Comparison of ENCODE assay signal across 16 mouse cellular contexts in genomic region chr1:123902628-123903027, GRCm38 (mm10).
DNase-seq lines count a peak whose midpoint lies in the region; ATAC-seq lines count a peak whose summit lies in the region.
"Had no signal": no experiment of that assay in that cellular context is flagged by ENCODE, and none has a peak within 500 bp of the region (broad histone marks: within the 10 kb centered on the region; RNA-seq: fewer than 3 reads in every experiment).

No protein-coding gene starts in this region.

- ATAC-seq in forebrain, embryonic 15.5 days (replicated peaks), result peak; percentile 86
- ATAC-seq in forebrain, embryonic 11.5 days (replicated peaks; ENCODE audit: low FRiP score), result no peak
- ATAC-seq in midbrain, embryonic 16.5 days, result no peak

- H3K36me3 ChIP-seq in forebrain, embryonic 15.5 days, result no peaks in the 10 kb centered on the region
- no peaks in the 10 kb centered on the region for H3K36me3 ChIP-seq in forebrain, embryonic 11.5 days (ENCODE audit: control insufficient read depth, insufficient read depth, low read length)
- no peaks in the 10 kb centered on the region for H3K36me3 ChIP-seq in midbrain, embryonic 16.5 days (ENCODE audit: control insufficient read depth, insufficient read depth, low read length)
- H3K36me3 ChIP-seq: hindbrain, embryonic 12.5 days; limb, embryonic 12.5 days; stomach, embryonic 15.5 days had no signal

- H3K27me3 ChIP-seq in forebrain, embryonic 15.5 days, result no peaks in the 10 kb centered on the region
- no peaks in the 10 kb centered on the region for H3K27me3 ChIP-seq in forebrain, embryonic 11.5 days (ENCODE audit: control insufficient read depth, insufficient read depth, low read length)
- no peaks in the 10 kb centered on the region for H3K27me3 ChIP-seq in midbrain, embryonic 16.5 days (ENCODE audit: control insufficient read depth, insufficient read depth, low read depth, low read length)
- H3K27me3 ChIP-seq: hindbrain, embryonic 12.5 days; limb, embryonic 12.5 days; megakaryocyte, embryonic 14.5 days; stomach, embryonic 15.5 days had no signal

- 60% methylated on average over 5 of the region's 5 CpGs for WGBS in forebrain, embryonic 15.5 days
- 89% methylated on average over 5 of the region's 5 CpGs for WGBS in forebrain, embryonic 11.5 days
- 86% methylated on average over 5 of the region's 5 CpGs for WGBS in midbrain, embryonic 16.5 days

- intact Hi-C loops in left cerebral cortex, postnatal 10 days (cut with DNase I), result no loop called here

- no peak for DNase-seq in forebrain, embryonic 11.5 days (ENCODE audit: low spot score)
- peak; percentile 70 to 82 for DNase-seq in layer of hippocampus, adult 18-20 months (ENCODE audit: low spot score in 2 of 2)
- peak; percentile 27 to 71 for DNase-seq in left cerebral cortex, postnatal 10 days (ENCODE audit: extremely low spot score in 1 of 2, low spot score in 2 of 2)
- DNase-seq in telencephalon, adult 2 months (ENCODE audit: low read depth, low spot score), result peak; percentile 87
- DNase-seq in urinary bladder, adult 18-20 months (ENCODE audit: low spot score in 2 of 2), result no peak
- DNase-seq in adrenal gland, adult 18-20 months (ENCODE audit: low spot score in 2 of 2), result no peak
- DNase-seq: embryo, embryonic 11 days; kidney, adult 9 months; lung, adult 18-20 months had no signal

- H3K9me3 ChIP-seq in forebrain, embryonic 15.5 days, result no peaks in the 10 kb centered on the region
- no peaks in the 10 kb centered on the region for H3K9me3 ChIP-seq in forebrain, embryonic 11.5 days (ENCODE audit: control insufficient read depth, low read length)
- H3K9me3 ChIP-seq in midbrain, embryonic 16.5 days (replicated peaks; ENCODE audit: control insufficient read depth, low read length, poor library complexity, severe bottlenecking), result no peaks in the 10 kb centered on the region
- H3K9me3 ChIP-seq: hindbrain, embryonic 12.5 days; limb, embryonic 12.5 days; megakaryocyte, embryonic 14.5 days; stomach, embryonic 15.5 days had no signal

- H3K4me2 ChIP-seq in forebrain, embryonic 15.5 days (replicated peaks), result no peak overlapping the region
- H3K4me2 ChIP-seq in forebrain, embryonic 11.5 days (ENCODE audit: low read depth, low read length, severe bottlenecking), result no peak overlapping the region
- H3K4me2 ChIP-seq in midbrain, embryonic 16.5 days (ENCODE audit: low read length), result no peak overlapping the region
- H3K4me2 ChIP-seq: heart, embryonic 11.5 days; hindbrain, embryonic 12.5 days; limb, embryonic 12.5 days; stomach, embryonic 15.5 days had no signal

- H3K27ac ChIP-seq in forebrain, embryonic 15.5 days (replicated peaks), result no peak overlapping the region
- H3K27ac ChIP-seq in forebrain, embryonic 11.5 days (ENCODE audit: low read depth, low read length), result no peak overlapping the region
- H3K27ac ChIP-seq in midbrain, embryonic 16.5 days (ENCODE audit: low read length), result no peak overlapping the region
- H3K27ac ChIP-seq: hindbrain, embryonic 12.5 days; limb, embryonic 12.5 days; stomach, embryonic 15.5 days had no signal

- H3K9ac ChIP-seq in forebrain, embryonic 15.5 days (replicated peaks), result no peak overlapping the region
- H3K9ac ChIP-seq in forebrain, embryonic 11.5 days (ENCODE audit: low read length), result no peak overlapping the region
- H3K9ac ChIP-seq in midbrain, embryonic 16.5 days (ENCODE audit: low read depth, low read length), result no peak overlapping the region
- H3K9ac ChIP-seq: hindbrain, embryonic 12.5 days; limb, embryonic 12.5 days; stomach, embryonic 15.5 days had no signal

- H3K4me1 ChIP-seq in forebrain, embryonic 15.5 days, result no peaks in the 10 kb centered on the region
- H3K4me1 ChIP-seq in forebrain, embryonic 11.5 days (replicated peaks; ENCODE audit: control insufficient read depth, insufficient read depth, low read length), result no peaks in the 10 kb centered on the region
- no peaks in the 10 kb centered on the region for H3K4me1 ChIP-seq in midbrain, embryonic 16.5 days (ENCODE audit: control insufficient read depth, insufficient read depth, low read length)
- H3K4me1 ChIP-seq: hindbrain, embryonic 12.5 days; limb, embryonic 12.5 days; megakaryocyte, embryonic 14.5 days; stomach, embryonic 15.5 days had no signal

- H3K4me3 ChIP-seq in forebrain, embryonic 15.5 days, result no peak overlapping the region
- no peak overlapping the region for H3K4me3 ChIP-seq in forebrain, embryonic 11.5 days (ENCODE audit: low read depth, low read length)
- H3K4me3 ChIP-seq in midbrain, embryonic 16.5 days (ENCODE audit: low read depth, low read length), result no peak overlapping the region
- H3K4me3 ChIP-seq: hindbrain, embryonic 12.5 days; limb, embryonic 12.5 days; megakaryocyte, embryonic 14.5 days; stomach, embryonic 15.5 days had no signal

Comparison
In these comparisons a context has a peak if more than half of its experiments do, and no peak if none do; other contexts are left out.
1. DNase-seq: peak in layer of hippocampus, adult 18-20 months (2 of 2), left cerebral cortex, postnatal 10 days (2 of 2) and telencephalon, adult 2 months (single experiment); none in forebrain, embryonic 11.5 days (single experiment), urinary bladder, adult 18-20 months (0 of 2) and adrenal gland, adult 18-20 months (0 of 2).